Mouse (Mus musculus): ENCODE measurements around the gene Zdhhc8.

DNA sequence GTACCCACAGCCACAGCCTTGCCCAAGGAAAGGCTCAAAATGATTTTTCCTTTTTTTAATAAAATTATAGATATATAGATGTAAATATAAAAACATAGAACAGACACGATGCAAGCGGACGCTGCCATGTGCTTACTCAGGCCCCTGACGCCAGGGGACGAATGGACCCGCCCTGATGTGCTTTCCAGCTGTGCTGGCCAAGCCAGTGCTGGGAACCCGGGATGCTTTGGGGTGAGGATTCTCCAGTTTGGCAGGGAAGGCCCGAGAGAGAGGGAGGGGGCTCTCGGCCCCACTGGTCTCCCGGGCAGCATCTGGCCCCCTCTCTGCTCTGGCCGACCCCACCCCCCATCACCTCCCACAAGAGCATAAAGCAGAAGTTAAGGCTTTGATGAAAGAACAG lies 12.7 kb downstream of the Zdhhc8 start:
- TF ChIP-seq POLR2A (IDR thresholded peaks at IDR 0.05; ENCODE audit: insufficient read depth, low read depth, low read length) (no peak), CTCF (IDR thresholded peaks at IDR 0.05; ENCODE audit: insufficient read depth, low read depth, low read length) (no peak)
